Mouse (Mus musculus) embryonic facial prominence, embryonic 10.5 days (tissue): ENCODE measurements around the gene Tmem79. TPM values are rescaled to one million over a fixed set of nuclear protein-coding genes. Genes with fewer than 3 reads are reported as not detected.
"Not testable (repeated sequence)": the region's sequence is repeated elsewhere in the genome, so short reads cannot be mapped to it uniquely, and the experiment has no call there.

Experiments used
- DNase-seq: peaks from one replicate; pipeline ENCODE4 v3.0.0-alpha.2; 2017; ENCODE audit warnings: low spot score
- H3K27ac ChIP-seq: fragments of 300-500 bp; sonication (generic); replicated peaks from 2 replicates; pipeline ENCODE4 v1.5.1; 2016; ENCODE audit warnings: mild to moderate bottlenecking
- H3K27me3 ChIP-seq: fragments of 300-500 bp; sonication (generic); replicated peaks from 2 replicates; pipeline ENCODE4 v1.6.1; 2016; ENCODE audit warnings: low read depth, mild to moderate bottlenecking; ENCODE audit not compliant: poor library complexity, severe bottlenecking
- H3K36me3 ChIP-seq: fragments of 300-500 bp; sonication (generic); replicated peaks from 2 replicates; pipeline ENCODE4 v1.6.1; 2016; ENCODE audit warnings: mild to moderate bottlenecking, moderate library complexity
- H3K4me1 ChIP-seq: fragments of 300-500 bp; sonication (generic); 2 replicates; pipeline ENCODE4 v1.6.1; 2016
- H3K4me3 ChIP-seq: fragments of 300-500 bp; sonication (generic); 2 replicates; pipeline ENCODE4 v1.5.1; 2016; ENCODE audit warnings: mild to moderate bottlenecking, moderate library complexity
- H3K9me3 ChIP-seq: fragments of 300-500 bp; sonication (generic); 2 replicates; pipeline ENCODE4 v1.6.1; 2016; ENCODE audit warnings: mild to moderate bottlenecking
- WGBS: fragments of 180-500 bp; shearing (Covaris S2); methylation state at CpG from one replicate; pipeline ENCODE4 v1.1.7; 2016; 5-methylcytosine and 5-hydroxymethylcytosine counted together
- polyA plus RNA-seq: library from polyadenylated mRNA; unstranded; fragments of >200 nt; fragmentation: Nextera tagmentation; extraction: Ambion mirVana; gene quantifications from 2 replicates; pipeline ENCODE4 v1.2.1, GENCODE M21; 2016

Tmem79 gene
- 2.4 and 4.8 TPM in 2 replicates for polyA plus RNA-seq

- 3% methylated on average over 61 of the region's 66 CpGs for WGBS
- H3K27me3 ChIP-seq: no peaks in the 10 kb centered on the region
Observed at GRCm38 (mm10) chr3:88336058-88337013, at the start of gene Tmem79, which contains the start of gene Smg5. TSS of gene Tmem79 (minus strand) at chr3:88336148. TSS of gene Smg5 (plus strand) at chr3:88336260.

GRCm38 (mm10) chr3:88384364-88384763 is 48.4 kb upstream of the Tmem79 start, which contains the start of gene Bglap:
TSS of gene Bglap (minus strand) at chr3:88384464.
- no peaks in the 10 kb centered on the region for H3K9me3 ChIP-seq
- DNase-seq: no peak
- 79% methylated on average over 5 of the region's 5 CpGs for WGBS
- H3K27me3 ChIP-seq: no peaks in the 10 kb centered on the region
- peaks cover 6% of the 10 kb centered on the region; the same call in 1 of the 2 replicates for H3K36me3 ChIP-seq
- no peak within 1 kb of the TSS for H3K27ac ChIP-seq
- H3K4me3 ChIP-seq: no peak within 1 kb of the TSS
- H3K4me1 ChIP-seq: peaks cover 9% of the 10 kb centered on the region

More at GRCm38 (mm10) chr3:88336058-88337013, at the start of gene Tmem79, which contains the start of gene Smg5:
- H3K36me3 ChIP-seq: peaks cover 42% of the 10 kb centered on the region
- H3K27ac ChIP-seq: peak within 1 kb of the TSS; percentile 94
- peaks cover 41% of the 10 kb centered on the region for H3K4me1 ChIP-seq
- peak within 1 kb of the TSS; percentile 78 for H3K4me3 ChIP-seq
- H3K9me3 ChIP-seq: no peaks in the 10 kb centered on the region
- peak; percentile 96 for DNase-seq

DNA sequence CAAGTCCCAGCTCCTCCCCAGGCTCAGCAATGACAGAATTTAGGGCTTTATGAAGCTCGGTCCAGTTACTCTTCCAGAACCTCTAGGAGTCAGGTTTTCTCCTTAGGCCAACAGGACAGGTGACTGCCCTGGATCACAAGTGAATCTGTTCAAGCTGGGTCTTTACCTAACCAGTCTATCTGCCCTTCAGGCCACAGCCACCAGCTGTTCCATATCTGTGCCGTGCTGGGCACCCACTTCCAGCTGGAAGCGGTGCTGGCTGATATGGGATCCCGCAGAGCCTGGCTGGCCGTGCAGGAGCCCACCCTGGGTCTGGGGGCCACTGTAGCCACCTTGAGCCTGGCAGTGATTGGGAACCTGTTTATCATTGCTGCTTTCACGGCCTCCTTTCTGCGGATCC is 46.4 kb upstream of the Tmem79 start:
- not testable (repeated sequence) for DNase-seq, H3K27ac ChIP-seq, H3K36me3 ChIP-seq, H3K27me3 ChIP-seq, H3K4me1 ChIP-seq, H3K9me3 ChIP-seq
- peak overlapping the region; percentile 46; the same call in 1 of the 2 replicates for H3K4me3 ChIP-seq
- 46% methylated on average over 3 of the region's 7 CpGs for WGBS

DNA sequence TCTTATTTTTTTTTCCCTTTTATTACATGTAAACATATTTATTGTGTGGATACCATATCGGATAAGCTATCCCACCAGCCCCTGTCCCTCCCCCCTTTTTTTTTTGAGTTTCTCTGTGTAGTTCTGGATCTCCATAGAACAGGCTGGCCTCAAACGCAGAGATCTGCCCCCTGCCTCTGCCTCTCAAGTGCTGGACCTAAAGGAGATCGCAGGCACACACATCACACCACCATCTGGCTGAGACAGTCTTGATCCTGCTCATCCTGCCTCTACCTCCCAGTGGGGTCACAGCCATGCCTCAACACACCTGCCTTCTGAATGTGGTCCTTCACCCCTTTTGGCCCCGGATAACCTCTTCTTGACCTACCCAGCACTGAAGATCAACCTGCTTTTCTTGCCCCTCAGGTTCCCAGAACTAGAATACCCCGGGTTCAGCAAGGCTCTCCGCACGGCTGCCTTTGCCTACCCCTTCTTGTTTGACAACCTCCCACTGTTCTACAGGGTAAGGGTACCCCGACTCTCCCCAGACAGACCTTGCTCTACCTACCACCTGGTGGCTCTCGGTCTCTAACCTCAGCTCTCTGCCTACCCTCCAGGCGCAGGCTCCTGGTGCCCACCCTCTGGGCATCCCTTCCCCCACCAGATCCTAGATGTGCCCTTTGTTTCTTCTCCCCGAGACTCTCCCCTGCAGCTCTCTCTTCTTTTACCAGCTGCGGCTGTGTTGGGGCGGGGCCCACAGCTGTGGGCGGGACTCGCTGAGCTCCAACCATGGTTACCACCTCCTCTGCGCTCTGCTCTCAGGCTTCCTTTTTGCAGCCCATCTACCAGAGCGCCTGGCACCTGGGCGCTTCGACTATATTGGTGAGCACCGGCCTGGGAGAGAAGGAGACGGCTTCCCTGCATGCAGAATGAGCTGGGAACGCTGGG is 45.7 kb upstream of the Tmem79 start:
- H3K4me3 ChIP-seq: peak overlapping the region; percentile 46

GRCm38 (mm10) chr3:88378599-88378998 is 42.7 kb upstream of the Tmem79 start, which contains the start of gene Bglap2:
TSS of gene Bglap2 (minus strand) at chr3:88378699.
- H3K27me3 ChIP-seq, H3K4me3 ChIP-seq, DNase-seq, H3K9me3 ChIP-seq, H3K36me3 ChIP-seq, H3K27ac ChIP-seq: not testable (repeated sequence)
- H3K4me1 ChIP-seq: peaks cover 18% of the 10 kb centered on the region
- WGBS: 74% methylated on average over 5 of the region's 5 CpGs

More for the DNA sequence above, 45.7 kb upstream of the Tmem79 start:
- H3K27ac ChIP-seq: peak overlapping the region; percentile 75
- H3K27me3 ChIP-seq, H3K36me3 ChIP-seq, H3K9me3 ChIP-seq: not testable (repeated sequence)
- 7% methylated on average over 22 of the region's 22 CpGs for WGBS
- peaks cover 10% of the 10 kb centered on the region for H3K4me1 ChIP-seq
- peak; percentile 68 for DNase-seq

- not testable (repeated sequence) for H3K27me3 ChIP-seq, H3K9me3 ChIP-seq, H3K36me3 ChIP-seq
- peak; percentile 28 for DNase-seq
- peaks cover 13% of the 10 kb centered on the region for H3K4me1 ChIP-seq
- peak overlapping the region; percentile 73; the same call in 1 of the 2 replicates for H3K27ac ChIP-seq
- H3K4me3 ChIP-seq: peak overlapping the region; percentile 43; the same call in 1 of the 2 replicates
- 29% methylated on average over 7 of the region's 7 CpGs for WGBS
Observed at GRCm38 (mm10) chr3:88376644-88377043, 40.7 kb upstream of the Tmem79 start.

GRCm38 (mm10) chr3:88375750-88376626 is 40.0 kb upstream of the Tmem79 start:
- not testable (repeated sequence) for H3K36me3 ChIP-seq, H3K4me1 ChIP-seq, H3K9me3 ChIP-seq, H3K27me3 ChIP-seq
- WGBS: 9% methylated on average over 19 of the region's 19 CpGs
- Histone ChIP-seq H3K27ac (peak overlapping the region; percentile 73), H3K4me3 (peak overlapping the region; percentile 43)
- DNase-seq: peak; percentile 70

- H3K9me3 ChIP-seq: peaks cover 12% of the 10 kb centered on the region
- H3K27ac ChIP-seq, H3K4me3 ChIP-seq, H3K36me3 ChIP-seq, H3K4me1 ChIP-seq, DNase-seq, H3K27me3 ChIP-seq: not testable (repeated sequence)
- WGBS: 91% methylated on average over 9 of the region's 9 CpGs
Observed at GRCm38 (mm10) chr3:88372643-88373042, 36.7 kb upstream of the Tmem79 start, which contains the start of gene Bglap3. TSS of gene Bglap3 (minus strand) at chr3:88372743.

DNA sequence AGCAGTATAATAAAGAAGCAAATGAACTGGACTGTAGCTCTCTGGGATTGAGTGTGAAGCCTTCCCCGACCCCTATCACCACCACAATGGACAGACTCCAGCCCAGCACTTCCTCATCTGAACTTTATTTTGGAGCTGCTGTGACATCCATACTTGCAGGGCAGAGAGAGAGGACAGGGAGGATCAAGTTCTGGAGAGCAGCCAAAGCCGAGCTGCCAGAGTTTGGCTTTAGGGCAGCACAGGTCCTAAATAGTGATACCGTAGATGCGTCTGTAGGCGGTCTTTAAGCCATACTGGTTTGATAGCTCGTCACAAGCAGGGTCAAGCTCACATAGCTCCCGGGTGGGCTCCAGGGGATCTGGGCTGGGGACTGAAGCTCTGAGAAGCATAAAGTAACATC is 32.6 kb upstream of the Tmem79 start:
- 89% methylated on average over 7 of the region's 7 CpGs for WGBS
- not testable (repeated sequence) for H3K4me3 ChIP-seq, DNase-seq, H3K27ac ChIP-seq, H3K36me3 ChIP-seq
- Histone ChIP-seq H3K4me1 (peaks cover 28% of the 10 kb centered on the region), H3K9me3 (peaks cover 12% of the 10 kb centered on the region), H3K27me3 (peaks cover 41% of the 10 kb centered on the region)

- Histone ChIP-seq H3K27me3 (peaks cover 42% of the 10 kb centered on the region), H3K36me3 (peaks cover 12% of the 10 kb centered on the region)
Observed at GRCm38 (mm10) chr3:88367517-88367916, 31.6 kb upstream of the Tmem79 start.

GRCm38 (mm10) chr3:88366830-88367428 is 31.0 kb upstream of the Tmem79 start:
- Histone ChIP-seq H3K27me3 (peaks cover 42% of the 10 kb centered on the region), H3K4me1 (peaks cover 31% of the 10 kb centered on the region), H3K4me3 (peak overlapping the region; percentile 45; the same call in 1 of the 2 replicates), H3K36me3 (peaks cover 18% of the 10 kb centered on the region), H3K9me3 (peaks cover 12% of the 10 kb centered on the region)
- peak; percentile 52 for DNase-seq
- H3K27ac ChIP-seq: not testable (repeated sequence)
- 5% methylated on average over 22 of the region's 22 CpGs for WGBS

More at GRCm38 (mm10) chr3:88367517-88367916, 31.6 kb upstream of the Tmem79 start:
- not testable (repeated sequence) for H3K27ac ChIP-seq, H3K4me3 ChIP-seq, DNase-seq
- 57% methylated on average over 4 of the region's 7 CpGs for WGBS
- H3K4me1 ChIP-seq: peaks cover 31% of the 10 kb centered on the region
- peaks cover 12% of the 10 kb centered on the region for H3K9me3 ChIP-seq
